Mouse (Mus musculus) testis, postnatal 14 days (tissue): ENCODE measurements around the gene Ttbk2.
A peak's percentile ranks its signal among the peaks of the same experiment; 100 is the strongest.

Experiments
- DNase-seq: peaks from one replicate; pipeline ENCODE4 v3.0.0; 2021; ENCODE audit warnings: low spot score

Ttbk2 gene

DNA sequence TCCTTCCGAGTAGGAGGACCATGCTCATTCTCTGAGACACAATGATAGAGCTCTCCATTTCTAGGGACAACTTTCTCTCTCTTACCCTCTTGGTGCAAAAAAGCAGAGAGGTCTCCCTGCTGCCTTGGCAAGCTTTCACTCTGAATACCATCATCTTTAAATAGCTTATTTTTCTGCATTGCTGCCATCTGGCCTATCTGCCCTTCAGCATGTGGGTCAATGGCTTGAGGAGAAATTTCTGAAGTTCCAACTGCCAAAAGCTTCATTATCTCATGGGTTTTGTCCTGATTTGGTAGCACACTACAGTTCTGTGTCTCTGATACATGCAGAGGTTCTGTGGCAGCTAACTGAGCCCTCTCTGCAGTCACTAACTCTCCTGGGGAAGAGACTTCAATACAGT is 104.9 kb downstream of the Ttbk2 start:
- no peak for DNase-seq

- no peak for DNase-seq
Measured at GRCm38 (mm10) chr2:120731877-120732530, 118.4 kb downstream of the Ttbk2 start.

GRCm38 (mm10) chr2:120731167-120731862 is 119.1 kb downstream of the Ttbk2 start:
- peak; percentile 93 for DNase-seq

- DNase-seq = no peak
Measured at GRCm38 (mm10) chr2:120730639-120731166, 119.7 kb downstream of the Ttbk2 start.

GRCm38 (mm10) chr2:120729775-120730585 is 120.4 kb downstream of the Ttbk2 start:
- DNase-seq = no peak

DNA sequence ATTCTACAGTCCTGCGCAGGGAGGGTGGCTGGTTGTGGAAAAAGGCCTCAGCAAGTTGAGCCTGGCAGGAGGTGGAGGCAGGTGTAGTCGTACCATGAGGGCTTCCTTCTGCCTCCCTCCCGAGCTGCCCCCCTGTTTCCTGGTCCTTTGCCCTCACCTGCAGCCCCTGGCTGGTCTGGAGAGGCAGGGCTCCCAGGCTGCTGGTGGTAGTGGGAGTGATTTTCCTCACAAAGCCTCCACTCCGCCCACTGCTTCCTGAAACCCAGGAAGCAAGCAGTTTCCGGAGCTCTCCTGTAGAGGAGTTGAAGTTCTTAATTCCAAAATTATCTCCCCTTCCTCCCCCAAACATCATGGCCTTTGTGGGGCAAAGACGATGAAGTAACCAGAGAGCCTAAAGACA is 126.2 kb downstream of the Ttbk2 start:
- DNase-seq = no peak

DNA sequence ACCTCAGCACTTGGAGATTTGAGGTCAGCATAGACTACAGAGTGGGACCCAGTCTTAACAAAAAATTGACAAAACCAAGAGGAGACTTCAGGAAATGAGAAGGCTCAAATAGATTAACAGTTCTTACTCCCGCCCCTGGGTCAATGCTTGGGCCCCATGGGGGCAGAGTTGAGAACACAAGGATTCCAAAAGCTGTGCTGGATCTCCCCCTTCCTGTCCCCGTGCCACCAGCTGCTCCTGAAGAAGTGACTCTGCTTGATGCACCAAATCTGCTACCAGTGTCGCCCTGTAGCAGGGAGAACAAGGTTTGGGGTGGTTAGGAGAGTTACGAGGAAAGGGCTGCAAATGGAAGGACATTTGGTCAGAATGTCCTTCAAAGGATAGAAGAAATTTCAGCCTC is 126.8 kb downstream of the Ttbk2 start:
- DNase-seq = no peak

DNA sequence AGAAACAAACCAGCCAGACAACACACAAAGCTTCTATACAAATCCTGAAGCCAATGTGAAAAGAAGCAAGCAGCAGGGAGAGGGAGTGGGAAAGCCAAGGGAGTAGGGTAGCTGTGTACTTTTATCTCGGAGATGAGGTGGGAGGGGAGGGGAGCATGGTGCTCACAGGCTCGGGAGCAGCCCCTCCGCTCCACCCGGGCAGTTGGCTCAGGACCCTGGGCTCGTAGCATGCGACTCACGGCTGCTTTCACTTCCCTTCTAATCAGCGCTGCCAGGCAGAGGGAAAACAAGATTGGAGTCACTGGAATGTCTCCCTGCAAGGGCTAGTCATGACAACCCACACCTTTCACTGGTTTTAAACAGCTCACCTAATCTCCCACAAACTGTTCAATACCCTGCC is 127.9 kb downstream of the Ttbk2 start:
- DNase-seq = peak; percentile 79

GRCm38 (mm10) chr2:120721911-120722310 is 128.5 kb downstream of the Ttbk2 start:
- no peak for DNase-seq

DNA sequence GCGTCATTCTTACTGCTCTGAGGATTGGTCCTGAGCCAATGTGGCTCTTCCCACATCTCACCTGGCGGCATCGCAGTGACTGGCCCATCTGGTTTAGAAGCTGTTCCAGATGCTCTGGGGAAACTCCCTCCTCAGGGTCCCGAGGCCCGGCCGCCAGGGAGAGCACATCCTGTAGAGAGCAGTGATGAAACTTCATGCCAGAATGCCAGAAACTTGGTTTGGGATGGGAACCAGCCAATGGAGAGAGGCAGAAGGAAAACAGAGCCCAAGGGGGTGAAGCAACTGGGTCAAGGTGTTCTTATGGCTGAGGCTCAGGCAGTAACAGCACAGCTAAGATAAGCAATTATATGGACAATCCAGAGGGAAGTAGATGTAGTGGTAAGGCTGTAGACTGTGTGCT is 129.6 kb downstream of the Ttbk2 start:
- no peak for DNase-seq

GRCm38 (mm10) chr2:120718496-120718895 is 131.9 kb downstream of the Ttbk2 start:
- no peak for DNase-seq

DNA sequence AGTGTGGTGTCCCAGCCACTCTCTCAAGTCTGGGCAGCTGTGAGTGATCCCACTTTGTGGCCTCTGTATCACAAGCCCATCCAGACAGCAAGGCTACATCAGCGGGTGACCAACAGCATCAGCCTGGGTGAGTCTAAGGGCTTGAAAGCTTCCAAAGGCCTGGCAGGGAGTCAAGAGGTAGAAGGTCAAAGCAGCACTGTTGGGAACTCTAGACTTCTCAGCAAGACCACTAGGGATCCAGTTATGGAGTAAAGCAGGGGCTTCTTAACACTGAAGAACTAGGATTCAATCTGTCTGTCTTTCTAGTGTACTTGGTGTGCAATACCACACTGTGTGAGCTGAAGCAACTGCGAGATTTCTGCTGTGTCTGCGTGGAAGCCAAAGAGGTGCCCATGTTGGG is 137.0 kb downstream of the Ttbk2 start:
- no peak for DNase-seq

- DNase-seq = no peak
Measured at GRCm38 (mm10) chr2:120710948-120711347, 139.5 kb downstream of the Ttbk2 start.

GRCm38 (mm10) chr2:120710154-120710553 is 140.2 kb downstream of the Ttbk2 start:
- DNase-seq = no peak

- DNase-seq = no peak
Measured at GRCm38 (mm10) chr2:120707041-120707440, 143.4 kb downstream of the Ttbk2 start.

GRCm38 (mm10) chr2:120702675-120703074 is 147.7 kb downstream of the Ttbk2 start:
- no peak for DNase-seq

DNA sequence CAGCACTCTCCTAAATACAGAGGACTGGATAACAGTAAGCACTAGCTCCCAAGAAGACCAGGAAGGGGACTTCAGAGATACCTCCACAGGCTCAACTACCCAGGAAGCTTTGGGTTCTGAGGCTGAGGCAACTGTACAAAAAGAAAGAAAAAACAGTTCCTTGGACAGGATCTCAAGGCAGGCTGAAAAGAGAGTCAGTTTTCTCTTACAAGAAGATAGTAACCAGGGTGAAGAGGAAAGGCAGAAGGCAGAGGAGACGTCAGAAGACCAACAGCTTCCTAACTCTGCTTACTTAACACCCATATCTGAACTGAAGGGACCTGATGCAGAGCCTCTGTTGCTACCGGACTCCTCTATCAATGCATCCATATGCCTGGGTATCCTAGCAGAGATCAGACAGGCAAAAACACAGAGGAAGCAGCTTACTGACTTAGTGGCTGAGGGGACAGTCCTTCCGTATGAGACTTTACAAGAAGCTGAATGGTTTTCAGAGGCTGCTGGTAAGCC is 150.0 kb downstream of the Ttbk2 start:
- no peak for DNase-seq

- DNase-seq = no peak
Measured at GRCm38 (mm10) chr2:120697767-120698166, 152.6 kb downstream of the Ttbk2 start.
